ENCODE assay signal across 32 mouse cellular contexts in the genomic region with DNA sequence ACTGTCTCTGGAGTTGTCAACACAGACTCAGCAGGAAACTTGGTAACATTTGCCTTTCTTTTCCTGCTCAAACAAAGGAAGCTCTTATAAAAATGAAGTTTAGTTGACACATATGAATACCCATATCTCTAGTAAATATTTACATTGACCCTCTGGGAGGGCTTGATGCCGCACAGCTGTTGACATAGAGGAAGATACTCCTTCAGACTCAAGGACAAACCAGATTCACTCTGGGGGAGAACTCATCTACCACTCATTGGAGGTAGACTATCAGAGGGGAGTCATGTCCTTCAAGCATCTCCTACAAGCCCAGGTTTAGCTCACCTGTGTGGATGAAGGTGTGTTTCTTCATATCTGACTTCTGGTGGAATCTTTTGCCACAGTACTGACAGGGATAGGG. TPM values are rescaled to one million over a fixed set of nuclear protein-coding genes. Genes with fewer than 3 reads are reported as not detected.
DNase-seq lines count a peak whose midpoint lies in the region; ATAC-seq and TF ChIP-seq lines count a peak whose summit lies in the region.
"Had no signal": no experiment of that assay in that cellular context is flagged by ENCODE, and none has a peak within 500 bp of the region (broad histone marks: within the 10 kb centered on the region; RNA-seq: fewer than 3 reads in every experiment).

No protein-coding gene starts in this region.

- no peaks in the 10 kb centered on the region for H3K9me3 ChIP-seq in kidney, postnatal 0 days (replicated peaks; ENCODE audit: low read length)
- no peaks in the 10 kb centered on the region for H3K9me3 ChIP-seq in lung, postnatal 0 days (ENCODE audit: low read length)
- H3K9me3 ChIP-seq: forebrain, embryonic 13.5 days; heart, embryonic 10.5 days; heart, embryonic 15.5 days; hindbrain, embryonic 15.5 days; intestine, embryonic 15.5 days; limb, embryonic 12.5 days; liver, embryonic 15.5 days; midbrain, embryonic 13.5 days had no signal

- no peak overlapping the region for H3K27ac ChIP-seq in kidney, postnatal 0 days
- H3K27ac ChIP-seq in lung, postnatal 0 days (ENCODE audit: low read length) = no peak overlapping the region
- H3K27ac ChIP-seq: forebrain, embryonic 13.5 days; heart, embryonic 10.5 days; heart, embryonic 15.5 days; hindbrain, embryonic 15.5 days; intestine, embryonic 15.5 days; limb, embryonic 12.5 days; liver, embryonic 15.5 days; midbrain, embryonic 13.5 days; stomach, postnatal 0 days had no signal

- H3K4me1 ChIP-seq in kidney, postnatal 0 days (replicated peaks; ENCODE audit: insufficient read depth, low read length) = peaks cover 22% of the 10 kb centered on the region
- H3K4me1 ChIP-seq in lung, postnatal 0 days (ENCODE audit: insufficient read depth, low read depth, low read length) = peaks cover 35% of the 10 kb centered on the region

- TF ChIP-seq EP300 in lung, postnatal 0 days (IDR thresholded peaks at IDR 0.05) = no peak

- ATAC-seq in kidney, postnatal 0 days (replicated peaks; ENCODE audit: low FRiP score, low read depth) = no peak
- no peak for ATAC-seq in lung, postnatal 0 days
- ATAC-seq: activated CD4-positive, CD25-positive, alpha-beta regulatory T cell, adult 4 months; forebrain, embryonic 13.5 days; intestine, embryonic 15.5 days; midbrain, embryonic 13.5 days had no signal

- TF ChIP-seq CTCF in kidney, postnatal 0 days (IDR thresholded peaks at IDR 0.05; ENCODE audit: low read depth) = no peak
- no peak for TF ChIP-seq CTCF in lung, postnatal 0 days (IDR thresholded peaks at IDR 0.05)

- no peak overlapping the region for H3K4me2 ChIP-seq in kidney, postnatal 0 days (ENCODE audit: low read length)
- no peak overlapping the region for H3K4me2 ChIP-seq in lung, postnatal 0 days (replicated peaks; ENCODE audit: low read depth, low read length)
- H3K4me2 ChIP-seq: forebrain, embryonic 13.5 days; heart, embryonic 15.5 days; hindbrain, embryonic 15.5 days; limb, embryonic 12.5 days; liver, embryonic 15.5 days; midbrain, embryonic 13.5 days had no signal

- peak; percentile 18 for DNase-seq in embryo, embryonic 10.5 days (ENCODE audit: low spot score)
- DNase-seq in embryo, embryonic 9.5 days (ENCODE audit: extremely low spot score) = no peak
- DNase-seq in kidney, postnatal 0 days (ENCODE audit: low spot score) = peak; percentile 16
- DNase-seq in kidney, postnatal 4 days = no peak
- DNase-seq in lung, postnatal 0 days (ENCODE audit: low spot score) = peak; percentile 11
- no peak for DNase-seq in lung, adult 18-20 months
- peak; percentile 27 for DNase-seq in thymus, postnatal 0 days (ENCODE audit: low spot score)
- no peak for DNase-seq in thymus, postnatal 36 days
- DNase-seq: adrenal gland, adult 2 months; adrenal gland, postnatal 36 days; cerebellum, adult 18-20 months; cerebellum, postnatal 10 days; gastrocnemius, postnatal 14 days; kidney, adult 8-10 months; kidney, postnatal 10 days; layer of hippocampus, adult 9-11 months; lung, postnatal 4 days; right cerebral cortex, postnatal 4 days; thymus, adult 18-20 months had no signal

- WGBS in kidney, postnatal 0 days = 8% methylated on average over 1 of the region's 1 CpGs
- 13% methylated on average over 1 of the region's 1 CpGs for WGBS in lung, postnatal 0 days

- H3K4me3 ChIP-seq in kidney, postnatal 0 days (replicated peaks; ENCODE audit: low read depth, low read length) = no peak overlapping the region
- no peak overlapping the region for H3K4me3 ChIP-seq in lung, postnatal 0 days (ENCODE audit: low read depth, low read length)
- H3K4me3 ChIP-seq: forebrain, embryonic 13.5 days; heart, embryonic 10.5 days; hindbrain, embryonic 15.5 days; intestine, embryonic 15.5 days; limb, embryonic 12.5 days; liver, embryonic 15.5 days; megakaryocyte, embryonic 14.5 days; midbrain, embryonic 13.5 days had no signal

- peaks cover 73% of the 10 kb centered on the region for H3K27me3 ChIP-seq in kidney, postnatal 0 days (ENCODE audit: insufficient read depth, low read length)
- H3K27me3 ChIP-seq in lung, postnatal 0 days (replicated peaks; ENCODE audit: insufficient read depth, low read length) = peaks cover 63% of the 10 kb centered on the region
- H3K27me3 ChIP-seq: CH12.LX had no signal

- no peak overlapping the region for H3K9ac ChIP-seq in kidney, postnatal 0 days (ENCODE audit: low read depth, low read length)
- H3K9ac ChIP-seq in lung, postnatal 0 days (replicated peaks; ENCODE audit: low read depth) = no peak overlapping the region
- H3K9ac ChIP-seq: forebrain, embryonic 13.5 days; heart, embryonic 15.5 days; hindbrain, embryonic 15.5 days; intestine, embryonic 15.5 days; limb, embryonic 12.5 days; liver, embryonic 15.5 days; midbrain, embryonic 13.5 days had no signal

- no peaks in the 10 kb centered on the region for H3K36me3 ChIP-seq in kidney, postnatal 0 days (ENCODE audit: insufficient read depth, low read length)
- no peaks in the 10 kb centered on the region for H3K36me3 ChIP-seq in lung, postnatal 0 days (ENCODE audit: insufficient read depth, low read length)
- H3K36me3 ChIP-seq: heart, embryonic 10.5 days; heart, embryonic 15.5 days; hindbrain, embryonic 15.5 days; intestine, embryonic 15.5 days; limb, embryonic 12.5 days; liver, embryonic 15.5 days; midbrain, embryonic 13.5 days had no signal

RNA-seq across cellular contexts. Expression of gene Gfi1, which starts 6.0 kb away (rescaled TPM):
- polyA plus RNA-seq in kidney, postnatal 0 days (2015; fragmentation: Nextera tagmentation; extraction: Ambion mirVana) = 0.06 TPM in 1 of 2 replicates, not detected in the other
- polyA plus RNA-seq in lung, postnatal 0 days (2015; fragmentation: Nextera tagmentation; extraction: Ambion mirVana) = 0.08 TPM in 2 replicates
- 39.4 and 42.8 TPM in 2 replicates for polyA plus RNA-seq in thymus, postnatal 0 days (2015; fragmentation: Nextera tagmentation; extraction: Ambion mirVana)
- polyA plus RNA-seq: embryonic facial prominence, embryonic 11.5 days; forebrain, embryonic 13.5 days; heart, embryonic 10.5 days; hindbrain, embryonic 15.5 days; limb, embryonic 12.5 days; midbrain, embryonic 13.5 days had no signal

Comparison
In these comparisons a context has a peak if more than half of its experiments do, and no peak if none do; other contexts are left out.
1. DNase-seq: peak in embryo, embryonic 10.5 days (single experiment), kidney, postnatal 0 days (single experiment), lung, postnatal 0 days (single experiment) and thymus, postnatal 0 days (single experiment); none in embryo, embryonic 9.5 days (single experiment), kidney, postnatal 4 days (0 of 2), lung, adult 18-20 months (0 of 2) and thymus, postnatal 36 days (0 of 2).
2. RNA of gene Gfi1, which starts 6.0 kb away (polyA plus RNA-seq): 39.4 to 42.8 TPM in thymus, postnatal 0 days; 0.08 TPM in lung, postnatal 0 days and 0.06 TPM in kidney, postnatal 0 days; every median in the first group is over 10 times any median in the second.